Mouse (Mus musculus) heart, postnatal 0 days (tissue): Measurements from ENCODE around the gene Mark2.

Experiments used
- CTCF ChIP-seq: IDR thresholded peaks from 2 replicates; pipeline ENCODE4 v1.5.1; 2016; ENCODE audit warnings: antibody characterized with exemption, control low read depth, low read depth
- EP300 ChIP-seq: IDR thresholded peaks from 2 replicates; pipeline ENCODE4 v1.6.1; 2016; ENCODE audit warnings: antibody characterized with exemption, low read depth

DNA sequence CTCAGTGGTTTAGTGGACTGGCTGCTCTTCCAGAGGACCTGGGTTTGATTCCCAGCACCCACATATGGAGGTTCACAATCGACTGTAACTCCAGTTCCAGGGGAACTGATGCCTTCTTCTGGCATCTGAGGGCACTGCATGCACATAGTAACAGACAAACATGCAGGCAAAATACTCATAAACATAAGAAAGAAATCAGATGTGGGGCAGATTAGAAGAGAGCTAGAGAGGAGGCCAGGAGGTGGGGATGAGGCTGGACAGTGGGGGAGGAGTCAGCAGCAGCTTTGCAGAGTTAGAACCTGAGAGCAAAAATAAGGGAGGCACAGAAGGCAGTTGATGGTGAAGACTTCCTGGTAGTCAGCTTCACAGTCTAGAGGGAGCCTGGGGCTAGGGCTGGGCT, 79.1 kb downstream of the Mark2 start:
- no peak for TF ChIP-seq CTCF
- no peak for TF ChIP-seq EP300
